Mouse (Mus musculus): ENCODE measurements around the gene Hmgb1.

- no peak for TF ChIP-seq POLR2A (IDR thresholded peaks at IDR 0.05; ENCODE audit: control insufficient read depth, extremely low read depth, insufficient read depth, low read length, poor library complexity)
- no peak for TF ChIP-seq CTCF (IDR thresholded peaks at IDR 0.05; ENCODE audit: borderline replicate concordance, control insufficient read depth, extremely low read depth, insufficient read depth, low read length, poor library complexity)
These were observed 140.2 kb downstream of the Hmgb1 start for GRCm38 (mm10) chr5:149044067-149044466.

Data from thymus, adult 2 months (tissue).